Mouse (Mus musculus) thymus, adult 2 months (tissue): ENCODE data around the gene Enkd1.

ENCODE experiments used
- CTCF ChIP-seq: fragments of 200-500 bp; IDR thresholded peaks from 2 replicates; pipeline ENCODE4 v1.5.1; 2012; ENCODE audit warnings: mild to moderate bottlenecking, control low read depth, low read length, moderate library complexity, borderline replicate concordance; ENCODE audit not compliant: control insufficient read depth, poor library complexity, insufficient read depth; ENCODE audit errors: extremely low read depth
- POLR2A ChIP-seq: fragments of 200-500 bp; IDR thresholded peaks from 2 replicates; pipeline ENCODE4 v1.6.1; 2012; ENCODE audit warnings: mild to moderate bottlenecking, low read length, control low read depth, moderate library complexity; ENCODE audit not compliant: control insufficient read depth, poor library complexity, insufficient read depth; ENCODE audit errors: extremely low read depth

GRCm38 (mm10) chr8:105689983-105690360, 18.0 kb downstream of the Enkd1 start:
- TF ChIP-seq POLR2A, result no peak
- TF ChIP-seq CTCF, result no peak
